Mouse (Mus musculus) CH12.LX (cell line): ENCODE measurements around the gene Cpa2. TPM values are rescaled to one million over a fixed set of nuclear protein-coding genes. Genes with fewer than 3 reads are reported as not detected.

ENCODE experiments used
- DNase-seq: peaks from one replicate; pipeline ENCODE4 v3.0.0-alpha.2; 2013; ENCODE audit errors: extremely low read depth
- H3K27ac ChIP-seq: 2 replicates; pipeline ENCODE4 v1.5.1; 2012; ENCODE audit warnings: low read depth, mild to moderate bottlenecking, control low read depth, moderate library complexity; ENCODE audit not compliant: insufficient read depth
- H3K27me3 ChIP-seq: replicated peaks from 2 replicates; pipeline ENCODE3; 2012; ENCODE audit warnings: inconsistent platforms
- H3K36me3 ChIP-seq, 2 experiments: replicated peaks in 1 of 2; 2 replicates each; pipeline versions ENCODE3 to v1.6.1; 2012; ENCODE audit warnings: inconsistent platforms in 1 of 2, low read length in 1 of 2, mild to moderate bottlenecking in 1 of 2, mixed read lengths in 1 of 2, moderate library complexity in 1 of 2; ENCODE audit not compliant: control insufficient read depth in 1 of 2, insufficient read depth in 1 of 2
- H3K4me1 ChIP-seq, 2 experiments: 2 replicates each; pipeline ENCODE4 v1.6.1; 2012; ENCODE audit warnings: inconsistent platforms in 1 of 2, moderate library complexity in 1 of 2; ENCODE audit not compliant: insufficient read depth in 2 of 2, control insufficient read depth in 1 of 2
- H3K4me2 ChIP-seq: 2 replicates; pipeline ENCODE4 v1.6.1; 2012; ENCODE audit warnings: low read depth, mild to moderate bottlenecking, control low read depth; ENCODE audit not compliant: poor library complexity, insufficient read depth, severe bottlenecking
- H3K4me3 ChIP-seq, 3 experiments: fragments of 150-350 bp in 1 of 3; sonication (generic) in 1 of 3; replicated peaks in 1 of 3; 2 replicates each; pipeline versions ENCODE3 to v1.5.1; 2011 to 2012; ENCODE audit warnings: low read depth in 2 of 3, low read length in 2 of 3, mild to moderate bottlenecking in 2 of 3, moderate library complexity in 2 of 3, control low read depth in 1 of 3, improper control_type of control experiment in 1 of 3, inconsistent platforms in 1 of 3, mixed read lengths in 1 of 3; ENCODE audit not compliant: poor library complexity in 1 of 3
- H3K79me2 ChIP-seq: replicated peaks from 2 replicates; pipeline ENCODE4 v1.6.1; 2012; ENCODE audit warnings: mild to moderate bottlenecking, moderate library complexity; ENCODE audit not compliant: control insufficient read depth, poor library complexity, insufficient read depth, severe bottlenecking; ENCODE audit errors: extremely low read depth
- H3K9ac ChIP-seq: 2 replicates; pipeline ENCODE4 v1.6.1; 2012; ENCODE audit warnings: low read depth, mild to moderate bottlenecking, control low read depth, moderate library complexity; ENCODE audit not compliant: insufficient read depth
- H3K9me3 ChIP-seq: replicated peaks from 2 replicates; pipeline ENCODE3; 2012; ENCODE audit warnings: low read length, inconsistent platforms, mixed read lengths
- BHLHE40 ChIP-seq: IDR thresholded peaks from 2 replicates; pipeline ENCODE4 v1.6.1; 2011; ENCODE audit warnings: mild to moderate bottlenecking, low read depth, low read length, improper control_type of control experiment
- CHD1 ChIP-seq: IDR thresholded peaks from 2 replicates; pipeline ENCODE4 v1.6.1; 2012; ENCODE audit warnings: low read depth, low read length, improper control_type of control experiment, inconsistent platforms
- CTCF ChIP-seq, 2 experiments: IDR thresholded peaks in 1 of 2; conservative IDR thresholded peaks in 1 of 2; 2 replicates each; pipeline ENCODE4 v1.5.1; 2011 to 2012; ENCODE audit warnings: low read depth in 2 of 2, low read length in 2 of 2, improper control_type of control experiment in 1 of 2, inconsistent platforms in 1 of 2, mild to moderate bottlenecking in 1 of 2, moderate library complexity in 1 of 2
- E2F4 ChIP-seq: IDR thresholded peaks from 2 replicates; pipeline ENCODE4 v1.6.1; 2011; ENCODE audit warnings: low read depth, low read length, improper control_type of control experiment; ENCODE audit not compliant: insufficient replicate concordance
- HCFC1 ChIP-seq: IDR thresholded peaks from 2 replicates; pipeline ENCODE4 v1.6.1; 2012; ENCODE audit warnings: low read depth, mild to moderate bottlenecking, inconsistent platforms, low read length, improper control_type of control experiment
- KAT2A ChIP-seq: IDR thresholded peaks from 2 replicates; pipeline ENCODE4 v1.6.1; 2012; ENCODE audit warnings: low read length, improper control_type of control experiment, inconsistent platforms; ENCODE audit not compliant: insufficient replicate concordance
- MEF2A ChIP-seq: IDR thresholded peaks from 2 replicates; pipeline ENCODE4 v1.6.1; 2014; ENCODE audit warnings: low read depth, mild to moderate bottlenecking, inconsistent platforms, low read length, improper control_type of control experiment, borderline replicate concordance
- MXI1 ChIP-seq: IDR thresholded peaks from 2 replicates; pipeline ENCODE4 v1.6.1; 2011; ENCODE audit warnings: mild to moderate bottlenecking, low read depth, low read length, improper control_type of control experiment
- PAX5 ChIP-seq: IDR thresholded peaks from 2 replicates; pipeline ENCODE4 v1.6.1; 2012; ENCODE audit warnings: low read length, inconsistent platforms, mixed read lengths
- POLR2AphosphoS2 ChIP-seq: IDR thresholded peaks from 2 replicates; pipeline ENCODE4 v1.6.1; 2011; ENCODE audit warnings: low read depth, low read length, improper control_type of control experiment
- RAD21 ChIP-seq: IDR thresholded peaks from 2 replicates; pipeline ENCODE4 v1.6.1; 2011; ENCODE audit warnings: low read depth, mild to moderate bottlenecking, low read length, improper control_type of control experiment, moderate library complexity
- RCOR1 ChIP-seq: conservative IDR thresholded peaks from 2 replicates; pipeline ENCODE4 v1.6.1; 2012; ENCODE audit warnings: low read depth, mild to moderate bottlenecking, inconsistent platforms, low read length, improper control_type of control experiment
- SMC3 ChIP-seq: IDR thresholded peaks from 2 replicates; pipeline ENCODE4 v1.6.1; 2011; ENCODE audit warnings: low read depth, low read length, improper control_type of control experiment
- TBP ChIP-seq: conservative IDR thresholded peaks from 2 replicates; pipeline ENCODE4 v1.6.1; 2011; ENCODE audit warnings: low read depth, low read length, improper control_type of control experiment
- UBTF ChIP-seq: IDR thresholded peaks from 2 replicates; pipeline ENCODE4 v1.6.1; 2012; ENCODE audit warnings: low read depth, mild to moderate bottlenecking, inconsistent platforms, low read length, improper control_type of control experiment, moderate library complexity
- USF2 ChIP-seq: conservative IDR thresholded peaks from 2 replicates; pipeline ENCODE4 v1.6.1; 2011; ENCODE audit warnings: low read depth, low read length, improper control_type of control experiment
- ZC3H11A ChIP-seq: IDR thresholded peaks from 2 replicates; pipeline ENCODE4 v1.6.1; 2012; ENCODE audit warnings: low read depth, mild to moderate bottlenecking, inconsistent platforms, low read length, improper control_type of control experiment
- ZKSCAN1 ChIP-seq: IDR thresholded peaks from 2 replicates; pipeline ENCODE4 v1.6.1; 2012; ENCODE audit warnings: low read depth, inconsistent platforms, low read length, improper control_type of control experiment, borderline replicate concordance
- ZMIZ1 ChIP-seq: IDR thresholded peaks from 2 replicates; pipeline ENCODE4 v1.6.1; 2012; ENCODE audit warnings: low read depth, mild to moderate bottlenecking, inconsistent platforms, low read length, improper control_type of control experiment
- ZNF384 ChIP-seq: IDR thresholded peaks from 2 replicates; pipeline ENCODE4 v1.6.1; 2012; ENCODE audit warnings: low read depth, low read length, improper control_type of control experiment, inconsistent platforms
- dilution Hi-C: fragments of 300-500 bp; cut with MboI; formaldehyde crosslinking; loops from 2 replicates; pipeline ENCODE4 v1.14.3; 2020; ENCODE audit warnings: low sequenced_read_pairs; ENCODE audit not compliant: extremely low pct_unique_long_range_greater_than_20kb, extremely low pct_ligation_motif_present
- in situ Hi-C: fragments of 300-500 bp; cut with MboI; formaldehyde crosslinking; loops from 3 replicates; pipeline ENCODE4 v1.14.3; 2019; ENCODE audit warnings: low sequenced_read_pairs, low pct_ligation_motif_present, low pct_unique_long_range_greater_than_20kb, mixed read lengths
- polyA plus RNA-seq: library from polyadenylated mRNA; unstranded; fragments of >175 nt; gene quantifications from 2 replicates; pipeline ENCODE4 v1.2.1, GENCODE M21; 2012; ENCODE audit warnings: low read depth; ENCODE audit not compliant: insufficient read length
- total RNA-seq, 2 experiments: library from RNA; depleted of rRNA; stranded (reverse); fragments of 300-350 nt in 1 of 2; fragments of >200 nt in 1 of 2; gene quantifications; 2 replicates each; pipeline ENCODE4 v1.2.3; 2012 to 2014

The Cpa2 gene
- total and polyA plus RNA-seq, 3 experiments, result not detected

DNA sequence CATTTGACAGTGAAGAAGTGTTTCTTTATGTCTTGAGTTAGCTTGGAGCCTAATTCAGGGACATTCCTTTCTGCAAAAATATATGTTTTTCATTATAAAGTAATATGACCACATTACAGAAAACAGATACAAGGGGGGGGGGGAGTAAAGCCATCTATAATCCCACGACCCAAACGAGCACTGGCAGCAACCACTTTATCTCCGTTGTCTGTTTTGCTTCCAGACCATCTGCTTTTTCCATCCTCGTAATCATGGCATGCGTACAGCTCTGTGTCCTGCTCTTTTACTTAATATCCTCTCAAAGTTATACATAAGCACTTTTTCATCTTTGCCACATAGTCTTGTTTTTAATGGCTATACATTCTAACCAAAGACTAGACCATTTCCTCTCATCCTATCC, 32.0 kb downstream of the Cpa2 start:
- H3K4me3 ChIP-seq, result no peak overlapping the region
- dilution Hi-C loops, result no loop called here
- H3K79me2 ChIP-seq, result no peaks in the 10 kb centered on the region
- in situ Hi-C loops, result no loop called here
- H3K4me1 ChIP-seq, result no peaks in the 10 kb centered on the region
- H3K4me2 ChIP-seq, result no peak overlapping the region
- TF ChIP-seq MXI1, result no peak
- TF ChIP-seq POLR2AphosphoS2, result no peak
- no peak for TF ChIP-seq ZC3H11A
- TF ChIP-seq E2F4, result no peak
- TF ChIP-seq BHLHE40, result no peak
- TF ChIP-seq MEF2A, result no peak
- no peak for TF ChIP-seq HCFC1
- TF ChIP-seq KAT2A, result no peak
- TF ChIP-seq ZKSCAN1, result no peak
- no peak for TF ChIP-seq SMC3
- no peak for TF ChIP-seq CHD1
- no peak for TF ChIP-seq TBP
- no peak for TF ChIP-seq UBTF
- no peak for TF ChIP-seq RAD21
- TF ChIP-seq ZMIZ1, result no peak
- TF ChIP-seq, all 38 proteins: peak for 0
- Histone ChIP-seq H3K27ac (no peak overlapping the region), H3K27me3 (no peaks in the 10 kb centered on the region), H3K9ac (no peak overlapping the region), H3K36me3 (no peaks in the 10 kb centered on the region), H3K9me3 (no peaks in the 10 kb centered on the region)
- no peak for DNase-seq

DNA sequence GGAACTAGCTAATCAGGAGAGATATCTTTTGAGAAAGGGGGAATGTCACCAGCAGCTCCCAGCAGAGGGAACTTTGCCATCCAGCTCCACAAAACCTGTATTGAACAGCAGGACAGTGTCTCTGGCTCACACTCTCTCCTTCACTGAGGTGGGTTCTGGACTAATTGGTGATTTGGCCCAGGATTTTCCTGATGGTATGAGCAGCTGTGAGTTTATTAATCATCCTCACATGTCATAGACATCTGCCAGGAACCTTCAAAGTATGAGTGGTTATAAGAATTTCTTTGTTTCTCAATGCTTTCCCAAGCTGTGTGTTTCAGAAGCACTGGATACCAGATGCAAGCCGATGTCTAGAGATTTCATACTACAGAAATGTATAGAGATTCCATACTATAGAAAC, 33.6 kb downstream of the Cpa2 start:
- H3K27ac ChIP-seq, result no peak overlapping the region
- H3K9ac ChIP-seq, result no peak overlapping the region
- no peak overlapping the region for H3K4me2 ChIP-seq
- H3K9me3 ChIP-seq, result no peaks in the 10 kb centered on the region
- H3K4me1 ChIP-seq, result no peaks in the 10 kb centered on the region
- H3K27me3 ChIP-seq, result no peaks in the 10 kb centered on the region
- dilution Hi-C loops (no loop called here), in situ Hi-C loops (no loop called here)
- DNase-seq, result no peak
- no peak overlapping the region for H3K4me3 ChIP-seq
- no peaks in the 10 kb centered on the region for H3K79me2 ChIP-seq
- TF ChIP-seq TBP, result no peak
- no peak for TF ChIP-seq ZNF384
- no peak for TF ChIP-seq PAX5
- TF ChIP-seq ZC3H11A, result no peak
- TF ChIP-seq MXI1, result no peak
- TF ChIP-seq CTCF (conservative IDR thresholded peaks at IDR 0.05 in 1 of 2, IDR thresholded peaks at IDR 0.05 in 1 of 2; ENCODE audit: low read depth in 2 of 2, low read length in 2 of 2), result no peak
- TF ChIP-seq CHD1, result no peak
- no peak for TF ChIP-seq USF2
- TF ChIP-seq E2F4, result no peak
- TF ChIP-seq SMC3, result no peak
- TF ChIP-seq RCOR1, result no peak
- H3K36me3 ChIP-seq, result no peaks in the 10 kb centered on the region
